Mouse (Mus musculus): Measurements from ENCODE around the gene Gphn. TPM values are rescaled to one million over a fixed set of nuclear protein-coding genes. Genes with fewer than 3 reads are reported as not detected.
A peak's percentile ranks its signal among the peaks of the same experiment; 100 is the strongest.

Gene Gphn
- 10 to 100 TPM; 73.5 to 76.8 TPM for total RNA-seq (2021)

- peak; percentile 76 to 89 for DNase-seq (ENCODE audit: extremely low spot score in 1 of 2, low spot score in 1 of 2)
Measured at GRCm38 (mm10) chr12:78225707-78226518, at the start of gene Gphn. Gphn (plus strand) TSS chr12:78226379.

GRCm38 (mm10) chr12:78181452-78181851 is 44.7 kb upstream of the Gphn start:
- DNase-seq (ENCODE audit: extremely low spot score in 1 of 2, low spot score in 1 of 2), result no peak

GRCm38 (mm10) chr12:78193942-78194341 is 32.2 kb upstream of the Gphn start, which contains the start of gene Gm6657:
Gm6657 (plus strand) TSS chr12:78194242.
- DNase-seq (ENCODE audit: extremely low spot score in 1 of 2, low spot score in 1 of 2), result no peak

- no peak for DNase-seq (ENCODE audit: extremely low spot score in 1 of 2, low spot score in 1 of 2)
Measured at GRCm38 (mm10) chr12:78195368-78195767, 30.8 kb upstream of the Gphn start.

- no peak for DNase-seq (ENCODE audit: extremely low spot score in 1 of 2, low spot score in 1 of 2)
Measured at GRCm38 (mm10) chr12:78203646-78204045, 22.5 kb upstream of the Gphn start.

- peak in 1 of 2 experiments; percentile 57 for DNase-seq (ENCODE audit: extremely low spot score in 1 of 2, low spot score in 1 of 2)
Measured at GRCm38 (mm10) chr12:78205915-78206570, 20.1 kb upstream of the Gphn start.

GRCm38 (mm10) chr12:78206571-78206960 is 19.6 kb upstream of the Gphn start:
- DNase-seq (ENCODE audit: extremely low spot score in 1 of 2, low spot score in 1 of 2), result no peak

- no peak for DNase-seq (ENCODE audit: extremely low spot score in 1 of 2, low spot score in 1 of 2)
Measured at GRCm38 (mm10) chr12:78209856-78210255, 16.3 kb upstream of the Gphn start.

GRCm38 (mm10) chr12:78215490-78215889 is 10.7 kb upstream of the Gphn start:
- no peak for DNase-seq (ENCODE audit: extremely low spot score in 1 of 2, low spot score in 1 of 2)

GRCm38 (mm10) chr12:78219191-78219825 is 6.9 kb upstream of the Gphn start:
- DNase-seq (ENCODE audit: extremely low spot score in 1 of 2, low spot score in 1 of 2), result no peak

- peak in 1 of 2 experiments; percentile 72 for DNase-seq (ENCODE audit: extremely low spot score in 1 of 2, low spot score in 1 of 2)
Measured at GRCm38 (mm10) chr12:78226519-78226875, 318 bp downstream of the Gphn start.

GRCm38 (mm10) chr12:78227021-78227932 is 1.1 kb downstream of the Gphn start:
- peak; percentile 40 to 51 for DNase-seq (ENCODE audit: extremely low spot score in 1 of 2, low spot score in 1 of 2)

- no peak for DNase-seq (ENCODE audit: extremely low spot score in 1 of 2, low spot score in 1 of 2)
Measured at GRCm38 (mm10) chr12:78228139-78228538, 2.0 kb downstream of the Gphn start.

- no peak for DNase-seq (ENCODE audit: extremely low spot score in 1 of 2, low spot score in 1 of 2)
Measured at GRCm38 (mm10) chr12:78232560-78232959, 6.4 kb downstream of the Gphn start.

GRCm38 (mm10) chr12:78248366-78248765 is 22.2 kb downstream of the Gphn start:
- DNase-seq (ENCODE audit: extremely low spot score in 1 of 2, low spot score in 1 of 2), result no peak

GRCm38 (mm10) chr12:78249151-78249550 is 23.0 kb downstream of the Gphn start:
- DNase-seq (ENCODE audit: extremely low spot score in 1 of 2, low spot score in 1 of 2), result no peak

GRCm38 (mm10) chr12:78277386-78277785 is 51.2 kb downstream of the Gphn start:
- no peak for DNase-seq (ENCODE audit: extremely low spot score in 1 of 2, low spot score in 1 of 2)

- no peak for DNase-seq (ENCODE audit: extremely low spot score in 1 of 2, low spot score in 1 of 2)
Measured at GRCm38 (mm10) chr12:78290384-78290783, 64.2 kb downstream of the Gphn start.

GRCm38 (mm10) chr12:78298824-78299398 is 72.7 kb downstream of the Gphn start:
- no peak for DNase-seq (ENCODE audit: extremely low spot score in 1 of 2, low spot score in 1 of 2)

- DNase-seq (ENCODE audit: extremely low spot score in 1 of 2, low spot score in 1 of 2), result no peak
Measured at GRCm38 (mm10) chr12:78315106-78315505, 88.9 kb downstream of the Gphn start.
